Mouse (Mus musculus): ENCODE measurements around the gene Stk32c.
A peak's percentile ranks its signal among the peaks of the same experiment; 100 is the strongest.

Stk32c gene

GRCm38 (mm10) chr7:139089892-139090874 is 122.9 kb downstream of the Stk32c start:
- no peak for DNase-seq

- no peak for DNase-seq
Measured at GRCm38 (mm10) chr7:139087801-139088200, 125.3 kb downstream of the Stk32c start.

- peak; percentile 75 for DNase-seq
Measured at GRCm38 (mm10) chr7:139086195-139087158, 126.6 kb downstream of the Stk32c start.

DNA sequence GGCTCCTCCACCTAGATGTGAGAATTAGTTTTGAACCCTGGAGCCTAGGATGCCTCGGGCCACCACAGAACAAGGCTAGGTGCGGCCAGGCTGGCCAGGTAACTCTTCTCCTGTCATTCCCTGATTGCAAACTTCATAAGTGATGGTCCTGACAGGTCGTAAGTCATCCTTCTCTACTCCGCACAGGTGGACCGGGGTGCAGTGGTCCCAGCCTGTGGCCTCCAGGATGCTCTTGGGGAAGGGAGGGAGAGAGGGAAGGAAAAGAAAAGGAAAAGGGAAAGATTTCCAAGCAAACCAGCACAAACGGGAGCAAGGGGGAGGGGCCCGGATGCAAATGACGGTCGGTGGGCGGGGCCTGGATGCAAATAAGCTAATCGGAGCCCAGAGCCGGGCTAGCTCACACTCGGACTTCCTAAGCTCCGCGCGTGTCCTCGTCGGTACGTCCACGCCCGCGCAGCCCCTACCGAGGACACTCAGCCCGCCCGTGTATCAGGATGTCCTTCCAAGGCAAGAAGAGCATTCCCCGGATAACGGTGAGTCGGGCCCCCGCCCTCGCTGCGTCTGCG is 127.4 kb downstream of the Stk32c start, which contains the start of gene Dpysl4:
Dpysl4 (plus strand) TSS at position 373 of the 566 bp plus-strand sequence.
- peak; percentile 94 for DNase-seq

- no peak for DNase-seq
Measured at GRCm38 (mm10) chr7:139084316-139084715, 128.8 kb downstream of the Stk32c start.

- no peak for DNase-seq
Measured at GRCm38 (mm10) chr7:139082281-139082680, 130.8 kb downstream of the Stk32c start.

DNA sequence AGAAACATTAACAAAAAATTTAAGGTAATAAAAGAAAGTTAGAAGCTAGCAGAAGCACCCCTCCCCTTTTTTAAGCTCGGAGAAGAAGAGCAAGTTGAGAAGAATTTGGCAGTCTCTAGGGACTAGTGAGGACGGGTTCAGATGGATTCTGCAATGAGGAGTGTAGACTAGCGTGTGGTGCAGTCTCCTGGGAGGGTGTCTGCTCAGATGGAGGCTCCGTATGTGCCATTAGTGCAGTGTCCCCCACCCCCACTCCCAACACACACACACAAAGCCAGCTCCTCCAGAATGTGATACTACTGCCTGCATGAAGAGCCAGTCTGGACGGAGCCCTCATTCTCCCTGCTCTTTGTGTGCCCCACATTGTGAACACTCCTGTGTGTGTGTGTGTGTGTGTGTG is 131.9 kb downstream of the Stk32c start:
- no peak for DNase-seq

GRCm38 (mm10) chr7:139080714-139081113 is 132.4 kb downstream of the Stk32c start:
- DNase-seq, result no peak

DNA sequence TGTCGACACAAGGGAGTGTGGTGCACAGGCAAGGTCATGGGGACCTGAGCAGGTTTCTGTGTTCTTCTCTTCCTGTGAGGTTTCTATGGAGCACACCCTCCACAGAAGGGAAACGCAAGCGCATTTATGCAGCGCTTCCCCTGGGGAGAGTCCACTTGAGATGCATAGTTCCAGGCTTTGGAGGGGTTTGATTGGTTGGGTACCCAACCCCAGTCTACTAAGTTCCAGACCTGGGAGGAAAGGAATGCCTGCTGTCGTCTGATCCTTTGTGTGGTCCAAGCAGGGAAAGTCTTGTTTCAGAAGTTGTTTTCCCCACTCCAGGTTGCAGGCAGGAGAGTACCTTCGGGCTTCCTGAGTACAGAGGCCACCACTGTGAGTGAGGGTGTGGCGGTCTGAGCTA is 134.0 kb downstream of the Stk32c start:
- DNase-seq, result no peak

- DNase-seq, result peak; percentile 24
Measured at GRCm38 (mm10) chr7:139078181-139078580, 134.9 kb downstream of the Stk32c start.

DNA sequence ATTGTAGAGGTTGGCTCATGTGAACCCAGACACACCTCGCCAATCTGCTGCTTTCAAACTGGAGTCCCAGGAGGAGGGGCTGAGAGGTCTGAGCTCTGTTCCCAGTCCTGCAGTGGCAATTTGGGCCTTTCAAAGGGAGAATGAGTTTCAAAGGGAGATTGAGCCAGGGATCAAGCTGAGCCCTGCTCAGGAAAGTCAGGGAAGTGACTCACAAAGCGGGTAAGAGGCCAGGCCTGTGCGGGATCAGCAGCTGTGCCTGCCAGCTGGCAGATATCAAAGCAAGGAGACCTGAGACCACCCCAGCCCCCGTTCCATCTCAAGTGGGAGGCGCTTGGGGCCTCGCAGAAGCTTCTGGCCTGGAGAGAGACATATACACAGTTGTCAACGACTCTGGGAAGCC is 135.8 kb downstream of the Stk32c start:
- DNase-seq, result peak; percentile 57

DNA sequence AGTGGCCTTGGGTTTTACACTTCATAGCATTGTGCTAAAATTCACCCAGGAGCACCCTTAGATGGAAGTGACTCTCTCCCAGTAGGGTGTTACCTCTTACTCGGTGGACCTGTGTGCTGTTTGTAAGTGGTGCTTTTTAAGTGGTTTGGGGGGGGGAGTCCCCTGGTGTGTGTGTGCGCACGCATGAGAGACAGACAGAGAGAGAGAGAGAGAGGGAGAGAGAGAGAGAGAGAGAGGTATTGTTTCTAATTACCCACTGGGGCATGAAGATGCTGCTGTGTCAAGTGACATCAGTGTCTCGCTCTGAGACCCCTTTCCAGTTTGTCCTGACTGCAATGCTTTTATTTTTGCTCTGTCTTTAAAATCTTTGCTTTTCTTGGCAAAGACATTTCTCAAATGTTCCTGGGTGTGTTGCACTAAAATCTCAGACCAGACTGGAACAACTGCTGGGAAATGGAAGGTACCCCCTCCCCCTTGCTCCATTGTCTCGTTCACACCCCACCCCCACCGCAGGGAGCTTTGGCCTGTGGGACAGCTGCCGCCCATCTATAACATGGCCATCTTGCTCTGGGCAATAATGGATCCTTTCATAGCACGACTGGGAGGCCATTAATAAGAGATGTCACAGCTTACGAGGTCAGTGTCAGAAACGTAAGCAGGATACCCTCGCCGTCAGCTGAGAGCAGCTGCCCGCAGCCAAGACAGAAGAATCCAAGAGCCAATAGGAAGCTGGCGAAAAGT is 137.9 kb downstream of the Stk32c start:
- DNase-seq, result peak; percentile 78

DNA sequence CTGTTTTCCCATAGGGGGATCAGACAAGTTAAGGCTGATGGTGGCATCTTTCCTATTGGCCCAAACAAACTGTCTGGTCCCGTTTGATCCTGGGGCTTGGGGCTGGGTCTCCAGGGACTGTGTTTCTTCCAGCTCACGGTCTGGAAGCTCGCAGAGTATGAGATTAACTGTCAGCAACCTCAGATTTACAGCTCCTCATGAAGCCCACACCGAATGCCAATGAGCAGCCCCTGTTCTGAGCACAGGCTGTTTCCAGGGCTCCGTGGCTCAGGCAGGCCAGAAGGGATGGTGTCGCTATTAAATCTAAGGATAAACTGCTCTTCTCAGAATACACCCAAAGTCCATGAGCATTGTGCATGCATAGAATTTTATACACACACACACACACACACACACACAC is 138.9 kb downstream of the Stk32c start:
- DNase-seq, result peak; percentile 50

DNA sequence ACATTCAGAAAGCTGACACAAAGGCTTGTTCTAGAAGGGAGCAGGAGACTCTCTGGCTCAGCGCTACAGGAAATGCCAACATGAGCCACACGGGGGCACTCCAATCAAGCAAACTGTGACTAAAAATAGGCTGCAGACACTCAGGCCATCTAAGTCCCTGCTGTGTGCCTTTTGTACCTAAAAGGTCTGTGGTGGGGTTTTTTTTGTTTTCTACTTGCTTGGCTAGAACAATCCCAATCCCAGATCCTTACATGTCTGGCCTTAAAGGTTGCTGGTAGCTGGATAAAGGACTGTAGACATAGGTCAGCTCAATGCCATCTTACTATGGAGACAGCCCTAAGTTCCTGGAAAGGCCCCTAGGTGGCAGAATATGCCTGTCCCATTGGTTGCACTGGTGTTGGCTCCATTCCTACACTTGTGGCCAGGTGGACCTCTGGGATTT is 144.9 kb downstream of the Stk32c start:
- DNase-seq, result peak; percentile 86

GRCm38 (mm10) chr7:139063406-139063805 is 149.7 kb downstream of the Stk32c start:
- peak; percentile 30 for DNase-seq
